Mouse (Mus musculus) adrenal gland (tissue): ENCODE measurements around the gene Oaz1.

ENCODE experiments used
- intact Hi-C: fragments of 180-260 bp; cut with DNase I; formaldehyde crosslinking; loops from one replicate; pipeline ENCODE4 v1.15.1; 2025

Oaz1 gene

GRCm38 (mm10) chr10:80802204-80802912 lies 24.1 kb upstream of the Oaz1 start:
- intact Hi-C loops, result no loop called here

GRCm38 (mm10) chr10:80802996-80803395 lies 23.5 kb upstream of the Oaz1 start:
- intact Hi-C loops, result no loop called here

GRCm38 (mm10) chr10:80804340-80804739 lies 22.1 kb upstream of the Oaz1 start:
- intact Hi-C loops, result no loop called here

- intact Hi-C loops, result loop anchor here (5.0 kb wide), 1 partner anchor 58 kb away; no protein-coding TSS in a partner anchor
Measured at GRCm38 (mm10) chr10:80804916-80805315, 21.5 kb upstream of the Oaz1 start, which contains the start of gene Amh. Gene Amh (plus strand): TSS chr10:80805243.

DNA sequence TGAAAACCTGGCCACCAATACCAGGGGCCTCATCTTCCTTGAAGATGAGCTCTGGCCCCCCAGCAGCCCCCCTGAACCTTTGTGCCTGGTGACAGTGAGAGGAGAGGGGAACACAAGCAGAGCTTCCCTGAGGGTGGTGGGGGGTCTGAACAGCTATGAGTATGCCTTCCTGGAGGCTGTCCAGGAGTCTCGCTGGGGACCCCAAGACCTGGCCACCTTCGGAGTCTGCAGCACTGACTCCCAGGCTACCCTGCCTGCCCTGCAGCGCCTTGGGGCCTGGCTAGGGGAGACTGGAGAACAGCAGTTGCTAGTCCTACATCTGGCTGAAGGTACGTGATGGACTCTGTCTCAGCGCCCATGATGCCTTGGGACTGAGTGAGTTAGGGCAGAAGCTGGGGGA lies 21.1 kb upstream of the Oaz1 start:
- intact Hi-C loops, result loop anchor here (5.0 kb wide), 1 partner anchor 58 kb away; no protein-coding TSS in a partner anchor

DNA sequence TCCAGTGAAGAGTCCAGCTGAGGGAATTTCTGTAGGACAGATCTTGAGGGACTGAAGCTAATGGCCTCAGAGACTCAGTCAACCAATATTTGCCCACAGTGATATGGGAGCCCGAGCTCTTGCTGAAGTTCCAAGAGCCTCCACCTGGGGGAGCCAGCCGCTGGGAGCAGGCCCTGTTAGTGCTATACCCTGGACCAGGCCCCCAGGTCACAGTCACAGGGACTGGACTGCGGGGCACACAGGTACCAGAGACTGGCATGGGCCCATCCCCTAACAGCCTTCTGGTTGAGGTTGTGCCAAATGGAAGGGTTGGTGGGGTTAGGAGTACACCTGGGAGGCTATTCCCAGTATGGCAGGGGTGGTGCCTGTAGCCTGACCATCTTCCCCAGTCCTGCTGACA lies 20.5 kb upstream of the Oaz1 start:
- intact Hi-C loops, result loop anchor here (5.0 kb wide), 1 partner anchor 59 kb away; no protein-coding TSS in a partner anchor

DNA sequence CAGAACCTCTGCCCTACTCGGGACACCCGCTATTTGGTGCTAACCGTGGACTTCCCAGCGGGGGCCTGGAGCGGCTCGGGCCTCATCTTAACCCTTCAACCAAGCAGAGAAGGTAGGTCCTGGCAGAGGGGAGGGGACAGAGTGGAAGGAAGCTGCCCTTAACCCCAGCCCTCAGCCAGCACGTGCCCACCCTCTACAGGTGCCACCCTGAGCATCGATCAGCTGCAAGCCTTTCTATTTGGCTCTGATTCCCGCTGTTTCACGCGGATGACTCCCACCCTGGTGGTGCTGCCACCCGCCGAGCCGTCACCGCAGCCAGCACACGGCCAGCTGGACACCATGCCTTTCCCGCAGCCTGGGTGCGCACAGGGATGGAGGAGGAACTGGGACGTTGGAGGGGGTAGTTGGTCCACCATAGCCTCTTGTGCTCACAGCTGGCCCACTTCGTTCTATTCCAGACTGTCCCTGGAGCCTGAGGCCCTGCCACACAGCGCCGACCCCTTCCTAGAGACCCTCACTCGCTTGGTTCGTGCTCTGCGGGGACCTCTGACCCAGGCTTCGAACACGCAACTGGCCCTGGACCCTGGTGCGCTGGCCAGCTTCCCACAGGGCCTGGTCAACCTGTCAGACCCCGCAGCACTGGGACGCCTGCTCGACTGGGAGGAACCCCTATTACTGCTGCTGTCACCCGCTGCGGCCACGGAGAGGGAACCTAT lies 20.0 kb upstream of the Oaz1 start:
- intact Hi-C loops, result loop anchor here (5.0 kb wide), 1 partner anchor 59 kb away; no protein-coding TSS in a partner anchor

- intact Hi-C loops, result loop anchor here (5.0 kb wide), 1 partner anchor 60 kb away; no protein-coding TSS in a partner anchor
Measured at GRCm38 (mm10) chr10:80807057-80807627, 19.3 kb upstream of the Oaz1 start.

- intact Hi-C loops, result loop anchor here (5.0 kb wide), 1 partner anchor 61 kb away; no protein-coding TSS in a partner anchor
Measured at GRCm38 (mm10) chr10:80808099-80808984, 18.1 kb upstream of the Oaz1 start.

- intact Hi-C loops, result loop anchor here (5.0 kb wide), 1 partner anchor 62 kb away; no protein-coding TSS in a partner anchor
Measured at GRCm38 (mm10) chr10:80808985-80809632, 17.3 kb upstream of the Oaz1 start.

GRCm38 (mm10) chr10:80810084-80810483 lies 16.4 kb upstream of the Oaz1 start:
- intact Hi-C loops, result loop anchor here (10.0 kb wide), 1 partner anchor 185 kb away; no protein-coding TSS in a partner anchor

GRCm38 (mm10) chr10:80812391-80813041 lies 13.9 kb upstream of the Oaz1 start:
- intact Hi-C loops, result loop anchor here (10.0 kb wide), 1 partner anchor 182 kb away; no protein-coding TSS in a partner anchor

GRCm38 (mm10) chr10:80813366-80813765 lies 13.1 kb upstream of the Oaz1 start, which contains the start of gene Jsrp1:
Gene Jsrp1 (minus strand): TSS chr10:80813498.
- intact Hi-C loops, result loop anchor here (10.0 kb wide), 1 partner anchor 181 kb away; no protein-coding TSS in a partner anchor

DNA sequence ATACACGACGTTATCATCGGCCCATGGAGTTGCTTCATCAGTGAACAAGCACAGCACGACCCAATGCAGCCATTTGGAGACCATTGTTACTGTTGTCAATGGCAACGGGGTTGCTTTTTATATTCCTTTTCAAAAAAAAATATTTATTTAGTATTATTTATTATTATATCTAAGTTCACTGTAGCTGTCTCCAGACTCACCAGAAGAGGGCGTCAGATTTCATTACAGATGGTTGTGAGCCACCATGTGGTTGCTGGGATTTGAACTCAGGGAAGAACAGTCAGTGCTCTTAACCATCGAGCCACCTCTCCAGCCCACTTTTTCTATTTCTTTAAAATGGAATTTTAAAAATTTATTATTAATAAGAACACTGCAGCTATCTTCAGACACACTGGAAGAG lies 11.7 kb upstream of the Oaz1 start:
- intact Hi-C loops, result loop anchor here (10.0 kb wide), 1 partner anchor 180 kb away; no protein-coding TSS in a partner anchor

DNA sequence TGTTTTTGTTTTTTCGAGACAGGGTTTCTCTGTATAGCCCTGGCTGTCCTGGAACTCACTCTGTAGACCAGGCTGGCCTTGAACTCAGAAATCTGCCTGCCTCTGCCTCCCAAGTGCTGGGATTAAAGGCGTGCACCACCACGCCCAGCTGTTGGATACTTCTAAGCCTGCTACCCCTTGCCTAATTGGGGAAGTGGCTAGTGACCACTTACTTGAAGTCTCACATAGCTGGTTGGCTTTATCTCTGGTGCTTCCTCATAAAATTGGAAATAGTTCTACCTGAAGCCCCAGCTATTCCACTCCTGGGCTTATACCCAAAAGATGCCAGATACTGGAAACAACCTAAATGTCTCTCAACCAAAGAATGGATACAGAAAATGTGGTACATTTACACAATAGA lies 10.2 kb upstream of the Oaz1 start:
- intact Hi-C loops, result loop anchor here (10.0 kb wide), 1 partner anchor 178 kb away; no protein-coding TSS in a partner anchor

GRCm38 (mm10) chr10:80817164-80817563 lies 9.3 kb upstream of the Oaz1 start:
- intact Hi-C loops, result loop anchor here (10.0 kb wide), 1 partner anchor 178 kb away; no protein-coding TSS in a partner anchor

GRCm38 (mm10) chr10:80817955-80818354 lies 8.5 kb upstream of the Oaz1 start:
- intact Hi-C loops, result loop anchor here (10.0 kb wide), 1 partner anchor 177 kb away; no protein-coding TSS in a partner anchor

DNA sequence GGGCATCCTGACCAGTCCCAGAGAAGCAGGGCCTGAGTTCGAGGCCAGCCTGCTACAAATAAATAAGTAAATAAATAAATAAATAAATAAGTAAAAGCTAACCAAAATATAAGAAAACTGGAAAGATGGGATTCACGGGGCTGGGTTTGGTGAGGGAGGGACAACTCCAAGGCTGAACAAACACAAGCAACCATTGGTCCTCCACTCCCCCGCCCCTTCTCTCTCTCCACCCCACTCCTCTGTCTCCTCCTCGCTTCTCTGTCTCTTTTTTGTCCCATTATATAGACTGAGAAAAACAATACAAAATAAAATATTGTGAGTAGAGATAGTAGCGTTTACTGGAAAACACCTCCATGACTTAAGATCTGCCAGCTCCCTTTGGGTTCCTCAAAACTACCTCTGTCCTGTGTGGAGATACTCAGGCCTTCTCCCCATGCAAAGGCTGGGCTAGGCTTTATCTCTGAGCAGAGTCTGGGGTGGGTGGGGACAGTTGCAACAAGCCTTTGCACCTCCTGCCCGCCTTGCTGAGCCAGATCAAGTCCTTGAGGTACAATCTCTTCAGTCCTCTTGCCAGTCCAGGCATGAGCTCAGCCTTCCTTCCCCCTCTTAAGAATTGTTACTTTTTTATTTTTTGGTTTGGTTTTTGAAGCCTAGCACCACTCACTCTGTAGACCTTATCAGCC lies 7.7 kb upstream of the Oaz1 start:
- intact Hi-C loops, result loop anchor here (10.0 kb wide), 1 partner anchor 176 kb away; no protein-coding TSS in a partner anchor
